Mouse (Mus musculus): ENCODE data around the gene Alox12e.

Gene Alox12e

GRCm38 (mm10) chr11:70285686-70286085, 36.7 kb downstream of the Alox12e start:
- no peak for DNase-seq (ENCODE audit: low spot score in 2 of 2)

DNA sequence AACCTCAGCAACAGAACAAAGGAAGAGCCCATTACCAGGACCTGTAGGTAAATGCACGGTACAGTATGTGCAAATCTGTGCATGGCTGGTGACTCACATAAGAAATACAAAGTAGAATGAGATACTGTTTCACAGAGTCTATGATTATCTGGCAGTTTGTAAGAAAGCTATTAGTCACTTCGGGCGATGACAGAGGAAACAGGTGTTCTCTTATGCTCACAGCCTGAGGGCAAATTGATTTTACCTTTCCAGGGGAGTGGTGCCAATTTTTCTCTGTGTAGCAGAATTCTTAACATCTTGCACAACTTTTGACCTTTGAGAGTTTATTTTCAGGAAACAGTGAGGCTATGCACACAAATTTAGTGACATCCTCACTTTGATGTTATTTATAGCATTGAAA, 37.7 kb downstream of the Alox12e start:
- no peak for DNase-seq (ENCODE audit: low spot score in 2 of 2)

DNA sequence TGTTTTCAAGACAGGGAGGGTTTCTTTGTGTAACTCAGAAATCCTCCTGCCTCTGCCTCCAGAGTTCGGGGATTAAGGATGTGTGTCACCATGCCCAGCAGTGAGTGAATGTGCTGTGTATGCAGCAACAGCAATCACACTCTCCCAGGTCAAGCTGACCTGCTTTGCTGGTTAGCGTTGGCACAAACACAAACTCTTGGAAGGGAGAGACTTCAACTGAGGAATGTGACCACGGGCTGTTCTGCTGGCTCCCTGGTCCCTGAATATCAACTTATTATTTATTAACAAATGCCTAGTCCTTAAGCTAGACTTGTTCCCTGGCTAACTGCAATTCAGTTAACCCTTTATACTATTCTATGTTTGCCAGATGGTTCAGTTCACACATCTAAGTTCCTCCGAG, 38.8 kb downstream of the Alox12e start:
- DNase-seq (ENCODE audit: low spot score in 2 of 2), result no peak

- no peak for DNase-seq (ENCODE audit: low spot score in 2 of 2)
Observed at GRCm38 (mm10) chr11:70280441-70280840, 42.0 kb downstream of the Alox12e start.

- no peak for DNase-seq (ENCODE audit: low spot score in 2 of 2)
Observed at GRCm38 (mm10) chr11:70278961-70279360, 43.5 kb downstream of the Alox12e start.

- no peak for DNase-seq (ENCODE audit: low spot score in 2 of 2)
Observed at GRCm38 (mm10) chr11:70271641-70272040, 50.8 kb downstream of the Alox12e start.

GRCm38 (mm10) chr11:70266405-70266804, 56.0 kb downstream of the Alox12e start:
- DNase-seq (ENCODE audit: low spot score in 2 of 2), result no peak

GRCm38 (mm10) chr11:70265819-70266218, 56.6 kb downstream of the Alox12e start:
- no peak for DNase-seq (ENCODE audit: low spot score in 2 of 2)
